Mouse (Mus musculus) ES-E14 (cell line): ENCODE measurements at regions not wholly inside any gene's neighbourhood (a gene's known extent, or its start where the extent isn't known, plus 50 kb on each side); places are given as distances from the start of the nearest gene placed in this dataset.

ENCODE experiments used
- DNase-seq: peaks from one replicate; pipeline ENCODE4 v3.0.0-alpha.2; 2013; ENCODE audit warnings: low read depth, low spot score
- H3K27ac ChIP-seq: 2 replicates; pipeline ENCODE4 v1.5.1; 2012; ENCODE audit warnings: low read depth, mild to moderate bottlenecking, low read length, moderate library complexity, mixed read lengths; ENCODE audit not compliant: poor library complexity, insufficient read depth, severe bottlenecking
- H3K36me3 ChIP-seq: 2 replicates; pipeline ENCODE4 v1.6.1; 2012; ENCODE audit warnings: mild to moderate bottlenecking, low read length, moderate library complexity, mixed read lengths; ENCODE audit not compliant: control insufficient read depth, poor library complexity, insufficient read depth, severe bottlenecking
- H3K4me1 ChIP-seq, 2 experiments: fragments of 150-350 bp in 1 of 2; sonication (generic) in 1 of 2; 2 replicates each; pipeline ENCODE4 v1.6.1; 2012; ENCODE audit warnings: low read length in 2 of 2, mild to moderate bottlenecking in 1 of 2, mixed read lengths in 1 of 2; ENCODE audit not compliant: control insufficient read depth in 2 of 2, insufficient read depth in 2 of 2, poor library complexity in 1 of 2
- H3K4me3 ChIP-seq, 2 experiments: fragments of 150-350 bp in 1 of 2; sonication (generic) in 1 of 2; 2 replicates each; pipeline ENCODE4 v1.5.1; 2012; ENCODE audit warnings: low read length in 2 of 2, low read depth in 1 of 2, mild to moderate bottlenecking in 1 of 2, mixed read lengths in 1 of 2; ENCODE audit not compliant: insufficient read depth in 1 of 2, poor library complexity in 1 of 2, severe bottlenecking in 1 of 2
- H3K9ac ChIP-seq: 2 replicates; pipeline ENCODE4 v1.6.1; 2012; ENCODE audit warnings: low read depth, mild to moderate bottlenecking, low read length, mixed read lengths; ENCODE audit not compliant: poor library complexity, insufficient read depth, severe bottlenecking
- H3K9me3 ChIP-seq: fragments of 150-350 bp; sonication (generic); 2 replicates; pipeline ENCODE4 v1.6.1; 2012; ENCODE audit warnings: low read depth, mild to moderate bottlenecking, low read length; ENCODE audit not compliant: control insufficient read depth, insufficient read depth
- CHD2 ChIP-seq: IDR thresholded peaks from 2 replicates; pipeline ENCODE4 v1.6.1; 2014; ENCODE audit warnings: mild to moderate bottlenecking, low read depth, low read length, inconsistent platforms
- HCFC1 ChIP-seq: IDR thresholded peaks from 2 replicates; pipeline ENCODE4 v1.6.1; 2012; ENCODE audit warnings: low read length, inconsistent platforms, borderline replicate concordance; ENCODE audit not compliant: insufficient read depth
- MAFK ChIP-seq: IDR thresholded peaks from 2 replicates; pipeline ENCODE4 v1.6.1; 2014; ENCODE audit warnings: mild to moderate bottlenecking, low read depth, low read length, inconsistent platforms; ENCODE audit not compliant: insufficient read depth
- ZC3H11A ChIP-seq: IDR thresholded peaks from 2 replicates; pipeline ENCODE4 v1.6.1; 2012; ENCODE audit warnings: low read depth, mild to moderate bottlenecking, inconsistent platforms, low read length, borderline replicate concordance
- ZNF384 ChIP-seq: IDR thresholded peaks from 2 replicates; pipeline ENCODE4 v1.6.1; 2012; ENCODE audit warnings: low read depth, low read length, inconsistent platforms
- in situ Hi-C, 2 experiments: fragments of 600-800 bp; cut with MboI; formaldehyde crosslinking; loops; one replicate each; pipeline ENCODE4 v1.15.1; 2025; ENCODE audit warnings: low sequenced_read_pairs in 2 of 2, inconsistent platforms in 1 of 2; ENCODE audit not compliant: unreplicated experiment in 2 of 2

DNA sequence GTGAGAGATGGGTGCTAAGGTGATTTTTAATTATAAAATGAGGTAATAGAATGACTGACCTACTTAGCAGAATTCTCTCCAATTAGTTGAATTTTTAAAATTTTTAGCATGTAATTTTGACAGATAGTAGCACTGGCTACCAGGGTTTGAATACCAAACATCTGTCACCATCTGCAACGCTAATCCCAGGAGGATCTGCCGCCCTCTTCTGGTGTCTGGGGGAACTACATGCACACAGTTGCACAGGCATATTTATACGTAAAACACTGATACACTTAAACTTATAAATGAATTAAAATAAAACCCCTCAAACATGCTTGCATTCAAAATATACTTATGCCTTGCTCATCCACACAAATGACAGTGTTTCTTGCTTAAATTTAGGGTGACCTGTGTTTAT, 316.1 kb upstream of the Adam34 start:
- TF ChIP-seq ZC3H11A, result peak; percentile 88
- TF ChIP-seq CHD2, result no peak
- no peak overlapping the region for H3K27ac ChIP-seq
- peak; percentile 40 for DNase-seq
- in situ Hi-C loops, result no loop called here
- no peak overlapping the region for H3K4me3 ChIP-seq
- no peak overlapping the region for H3K9ac ChIP-seq
- no peaks in the 10 kb centered on the region for H3K4me1 ChIP-seq
- no peaks in the 10 kb centered on the region for H3K36me3 ChIP-seq
- H3K9me3 ChIP-seq, result no peaks in the 10 kb centered on the region

DNA sequence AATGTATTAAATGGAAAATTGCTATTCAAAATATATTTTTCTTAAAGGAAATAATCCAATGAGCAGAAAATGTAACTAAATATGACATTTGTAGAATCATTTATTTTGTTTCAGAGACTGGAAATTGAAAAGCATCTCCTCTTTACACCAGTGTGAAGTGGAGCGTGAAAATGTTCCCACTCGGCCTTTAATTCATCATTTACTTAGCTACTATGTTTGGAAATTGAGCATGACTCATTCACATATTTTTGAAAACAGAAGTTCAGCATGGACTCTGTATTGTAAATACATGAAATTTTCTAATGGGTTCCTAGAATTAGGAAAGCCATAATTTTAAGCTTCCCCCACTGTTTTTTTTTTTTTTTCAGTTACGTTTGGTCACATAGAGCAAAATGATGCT, 314.2 kb upstream of the Adam34 start:
- TF ChIP-seq MAFK (no peak), ZC3H11A (no peak), ZNF384 (no peak), HCFC1 (no peak), CHD2 (no peak)
- H3K27ac ChIP-seq, result no peak overlapping the region
- no peaks in the 10 kb centered on the region for H3K36me3 ChIP-seq
- H3K4me1 ChIP-seq, result no peaks in the 10 kb centered on the region
- no peak overlapping the region for H3K9ac ChIP-seq
- in situ Hi-C loops, result no loop called here
- no peak overlapping the region for H3K4me3 ChIP-seq
- H3K9me3 ChIP-seq, result no peaks in the 10 kb centered on the region
- DNase-seq, result no peak
